Mouse (Mus musculus): ENCODE data around the gene Hspa8.
A peak's percentile ranks its signal among the peaks of the same experiment; 100 is the strongest.
"Not testable (repeated sequence)": the region's sequence is repeated elsewhere in the genome, so short reads cannot be mapped to it uniquely, and the experiment has no call there.

The Hspa8 gene

GRCm38 (mm10) chr9:40784374-40784967 lies 16.3 kb upstream of the Hspa8 start:
- no peak for DNase-seq

GRCm38 (mm10) chr9:40785452-40785851 lies 15.3 kb upstream of the Hspa8 start:
- no peak for DNase-seq

- not testable (repeated sequence) for DNase-seq
Measured at GRCm38 (mm10) chr9:40786820-40787219, 14.0 kb upstream of the Hspa8 start.

GRCm38 (mm10) chr9:40791864-40792633 lies 8.7 kb upstream of the Hspa8 start:
- no peak for DNase-seq

- no peak for DNase-seq
Measured at GRCm38 (mm10) chr9:40793581-40793980, 7.2 kb upstream of the Hspa8 start.

- DNase-seq: no peak
Measured at GRCm38 (mm10) chr9:40794251-40794650, 6.5 kb upstream of the Hspa8 start.

- DNase-seq: no peak
Measured at GRCm38 (mm10) chr9:40794926-40795325, 5.9 kb upstream of the Hspa8 start.

- no peak for DNase-seq
Measured at GRCm38 (mm10) chr9:40795562-40795961, 5.2 kb upstream of the Hspa8 start.

- no peak for DNase-seq
Measured at GRCm38 (mm10) chr9:40796054-40796453, 4.7 kb upstream of the Hspa8 start.

GRCm38 (mm10) chr9:40798247-40798960 lies 2.4 kb upstream of the Hspa8 start:
- no peak for DNase-seq

- DNase-seq: no peak
Measured at GRCm38 (mm10) chr9:40799112-40799511, 1.7 kb upstream of the Hspa8 start.

- DNase-seq: peak; percentile 82 to 85
Measured at GRCm38 (mm10) chr9:40799837-40800501, 815 bp upstream of the Hspa8 start.

GRCm38 (mm10) chr9:40801614-40802532 lies 1.1 kb downstream of the Hspa8 start:
- DNase-seq: not testable (repeated sequence)

- DNase-seq: not testable (repeated sequence)
Measured at GRCm38 (mm10) chr9:40802533-40802875, 1.7 kb downstream of the Hspa8 start.

GRCm38 (mm10) chr9:40804576-40804975 lies 3.8 kb downstream of the Hspa8 start:
- DNase-seq: not testable (repeated sequence)

GRCm38 (mm10) chr9:40805263-40805662 lies 4.5 kb downstream of the Hspa8 start:
- DNase-seq: peak; percentile 67 to 84

- DNase-seq: peak; percentile 67 to 75
Measured at GRCm38 (mm10) chr9:40806440-40807288, 5.9 kb downstream of the Hspa8 start.

- DNase-seq: no peak
Measured at GRCm38 (mm10) chr9:40807289-40807920, 6.6 kb downstream of the Hspa8 start.

- DNase-seq: no peak
Measured at GRCm38 (mm10) chr9:40808061-40808906, 7.5 kb downstream of the Hspa8 start.

- no peak for DNase-seq
Measured at GRCm38 (mm10) chr9:40808907-40809280, 8.1 kb downstream of the Hspa8 start.

Measured in kidney, adult 8-10 months (tissue).